13 mouse cellular contexts compared by ENCODE assay signal in genomic region chr8:117742431-117743012, GRCm38 (mm10). TPM values are rescaled to one million over a fixed set of nuclear protein-coding genes. Genes with fewer than 3 reads are reported as not detected.
DNase-seq lines count a peak whose midpoint lies in the region; ATAC-seq lines count a peak whose summit lies in the region.
"Had no signal": no experiment of that assay in that cellular context is flagged by ENCODE, and none has a peak within 500 bp of the region (broad histone marks: within the 10 kb centered on the region; RNA-seq: fewer than 3 reads in every experiment).

No protein-coding gene starts in this region.

- DNase-seq in heart, postnatal 4 days = peak; percentile 14
- no peak for DNase-seq in heart, postnatal 25 days (ENCODE audit: low spot score)
- peak; percentile 19 for DNase-seq in ovary, postnatal 36 days (ENCODE audit: low spot score)
- no peak for DNase-seq in ovary, postnatal 10 days (ENCODE audit: low spot score)
- DNase-seq in adrenal gland, adult 18-20 months (ENCODE audit: low spot score in 2 of 2) = no peak
- no peak for DNase-seq in lung, adult 18-20 months
- DNase-seq: adrenal gland, postnatal 10 days had no signal

- intact Hi-C loops in heart, postnatal 25 days (cut with DNase I) = no loop called here

- 75% methylated on average over 15 of the region's 15 CpGs for whole genome bisulfite sequencing in kidney, embryonic 16.5 days
- 69% methylated on average over 15 of the region's 15 CpGs for WGBS in stomach, embryonic 16.5 days

- no peaks in the 10 kb centered on the region for H3K9me3 ChIP-seq in kidney, embryonic 16.5 days (ENCODE audit: low read length)
- H3K9me3 ChIP-seq in stomach, embryonic 16.5 days (replicated peaks; ENCODE audit: control insufficient read depth, low read length) = no peaks in the 10 kb centered on the region
- H3K9me3 ChIP-seq: hindbrain, embryonic 10.5 days; midbrain, embryonic 10.5 days; neural tube, embryonic 12.5 days had no signal

- H3K27ac ChIP-seq in kidney, embryonic 16.5 days (ENCODE audit: low read length) = peak overlapping the region; percentile 44; the same call in 1 of the 2 replicates
- H3K27ac ChIP-seq in stomach, embryonic 16.5 days (ENCODE audit: low read length) = peak overlapping the region; percentile 10
- H3K27ac ChIP-seq: hindbrain, embryonic 10.5 days; midbrain, embryonic 10.5 days; neural tube, embryonic 12.5 days had no signal

- H3K27me3 ChIP-seq in kidney, embryonic 16.5 days (ENCODE audit: insufficient read depth, low read length) = no peaks in the 10 kb centered on the region
- H3K27me3 ChIP-seq in stomach, embryonic 16.5 days (ENCODE audit: control insufficient read depth, insufficient read depth, low read length) = no peaks in the 10 kb centered on the region
- H3K27me3 ChIP-seq: neural tube, embryonic 12.5 days had no signal

- H3K4me3 ChIP-seq in kidney, embryonic 16.5 days (ENCODE audit: low read length) = no peak overlapping the region
- no peak overlapping the region for H3K4me3 ChIP-seq in stomach, embryonic 16.5 days (replicated peaks; ENCODE audit: low read length)
- H3K4me3 ChIP-seq: hindbrain, embryonic 10.5 days; midbrain, embryonic 10.5 days; neural tube, embryonic 12.5 days had no signal

- ATAC-seq in kidney, embryonic 16.5 days (ENCODE audit: low FRiP score, low TSS enrichment) = peak; percentile 75
- ATAC-seq in stomach, embryonic 16.5 days (ENCODE audit: insufficient read depth, low FRiP score) = no peak

- H3K4me2 ChIP-seq in kidney, embryonic 16.5 days (replicated peaks; ENCODE audit: low read depth, low read length) = no peak overlapping the region
- no peak overlapping the region for H3K4me2 ChIP-seq in stomach, embryonic 16.5 days (ENCODE audit: low read depth, low read length)
- H3K4me2 ChIP-seq: neural tube, embryonic 12.5 days had no signal

- H3K4me1 ChIP-seq in kidney, embryonic 16.5 days (ENCODE audit: insufficient read depth, low read length) = 0 out of 2 replicates have a peak, but pooled peaks cover 2% of the 10 kb centered on the region
- no peaks in the 10 kb centered on the region for H3K4me1 ChIP-seq in stomach, embryonic 16.5 days (ENCODE audit: control insufficient read depth, insufficient read depth, low read length)
- H3K4me1 ChIP-seq: midbrain, embryonic 10.5 days; neural tube, embryonic 12.5 days had no signal

- H3K36me3 ChIP-seq in kidney, embryonic 16.5 days (ENCODE audit: insufficient read depth, low read length) = no peaks in the 10 kb centered on the region
- H3K36me3 ChIP-seq in stomach, embryonic 16.5 days (ENCODE audit: control insufficient read depth, insufficient read depth, low read length) = no peaks in the 10 kb centered on the region
- H3K36me3 ChIP-seq: hindbrain, embryonic 10.5 days; midbrain, embryonic 10.5 days; neural tube, embryonic 12.5 days had no signal

- H3K9ac ChIP-seq in kidney, embryonic 16.5 days (replicated peaks; ENCODE audit: low read length) = no peak overlapping the region
- H3K9ac ChIP-seq in stomach, embryonic 16.5 days (ENCODE audit: low read length) = no peak overlapping the region
- H3K9ac ChIP-seq: neural tube, embryonic 12.5 days had no signal

RNA-seq across cellular contexts. Expression of gene Hsd17b2, which starts 40.8 kb away (rescaled TPM):
- total RNA-seq in heart, postnatal 4 days (2021) = not detected
- total RNA-seq in heart, postnatal 25 days (2021) = not detected
- 4.4 and 5.0 TPM in 2 replicates for polyA plus RNA-seq in kidney, embryonic 16.5 days (2015; fragmentation: Nextera tagmentation; extraction: Ambion mirVana)
- 34.3 and 42.8 TPM in 2 replicates for polyA plus RNA-seq in stomach, embryonic 16.5 days (2015; fragmentation: Nextera tagmentation; extraction: Ambion mirVana)
- not detected for total RNA-seq in adrenal gland, adult 18-20 months (2021)
- polyA plus RNA-seq: hindbrain, embryonic 10.5 days; lung, embryonic 16.5 days; neural tube, embryonic 12.5 days had no signal

RNA-seq across cellular contexts. Expression of gene Mphosph6, which starts 59.2 kb away (rescaled TPM):
- 10 to 100 TPM; 20.3 to 22.9 TPM for total RNA-seq in heart, postnatal 4 days (2021)
- total RNA-seq in heart, postnatal 25 days (2021) = 1 to 10 TPM; 7.2 to 8.2 TPM
- 65.7 and 67.6 TPM in 2 replicates for polyA plus RNA-seq in kidney, embryonic 16.5 days (2015; fragmentation: Nextera tagmentation; extraction: Ambion mirVana)
- polyA plus RNA-seq in stomach, embryonic 16.5 days (2015; fragmentation: Nextera tagmentation; extraction: Ambion mirVana) = 54.4 and 60.9 TPM in 2 replicates
- 10 to 100 TPM; 13.2 to 16.9 TPM for total RNA-seq in adrenal gland, adult 18-20 months (2021)

Comparison
In these comparisons a context has a peak if more than half of its experiments do, and no peak if none do; other contexts are left out.
1. DNase-seq: peak in heart, postnatal 4 days (single experiment) and ovary, postnatal 36 days (single experiment); none in heart, postnatal 25 days (single experiment), ovary, postnatal 10 days (single experiment), adrenal gland, adult 18-20 months (0 of 2) and lung, adult 18-20 months (0 of 2).